Mouse (Mus musculus) urinary bladder, postnatal 25 days (tissue): ENCODE measurements around the gene Hist1h1c.
"Not testable (repeated sequence)": the region's sequence is repeated elsewhere in the genome, so short reads cannot be mapped to it uniquely, and the experiment has no call there.

Source experiments
- DNase-seq: peaks from one replicate; pipeline ENCODE4 v3.0.0; 2022; ENCODE audit warnings: low spot score

Gene Hist1h1c

DNA sequence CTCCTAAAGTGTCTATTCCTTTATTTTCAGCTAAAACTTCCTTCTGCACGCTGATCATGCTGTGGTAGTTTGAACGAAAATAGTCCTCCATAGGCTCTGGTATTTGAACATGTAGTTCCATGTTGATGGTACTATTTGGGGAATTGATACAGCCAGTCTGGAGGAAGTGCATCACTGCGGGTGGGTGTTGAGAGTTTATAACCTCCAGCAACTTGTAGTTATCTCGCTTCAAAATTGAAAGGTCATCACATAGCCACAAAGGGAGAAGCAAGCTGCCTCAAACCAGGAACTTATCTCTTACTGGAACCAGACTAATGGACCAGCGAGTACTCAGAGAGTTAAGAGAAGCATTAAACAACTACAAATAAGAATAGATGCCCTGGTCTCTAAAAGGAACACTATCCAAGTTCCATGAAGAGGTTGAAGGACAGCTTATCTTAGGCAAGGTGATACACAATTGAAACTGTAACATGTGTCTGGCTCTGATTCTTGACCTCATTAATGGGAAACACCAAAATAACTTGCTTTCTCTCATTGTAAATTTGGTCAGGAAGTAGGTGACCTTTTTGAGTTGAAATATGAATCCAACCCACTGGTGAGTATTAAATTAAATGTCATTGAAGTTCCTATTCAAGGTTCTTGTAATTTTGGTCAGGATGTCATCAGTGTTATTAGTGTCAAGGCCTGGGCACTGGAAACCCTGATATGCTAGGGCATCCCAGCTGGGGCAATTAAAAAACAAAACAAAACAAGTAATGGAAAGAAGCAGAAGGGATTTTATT is 22.2 kb upstream of the Hist1h1c start:
- no peak for DNase-seq

DNA sequence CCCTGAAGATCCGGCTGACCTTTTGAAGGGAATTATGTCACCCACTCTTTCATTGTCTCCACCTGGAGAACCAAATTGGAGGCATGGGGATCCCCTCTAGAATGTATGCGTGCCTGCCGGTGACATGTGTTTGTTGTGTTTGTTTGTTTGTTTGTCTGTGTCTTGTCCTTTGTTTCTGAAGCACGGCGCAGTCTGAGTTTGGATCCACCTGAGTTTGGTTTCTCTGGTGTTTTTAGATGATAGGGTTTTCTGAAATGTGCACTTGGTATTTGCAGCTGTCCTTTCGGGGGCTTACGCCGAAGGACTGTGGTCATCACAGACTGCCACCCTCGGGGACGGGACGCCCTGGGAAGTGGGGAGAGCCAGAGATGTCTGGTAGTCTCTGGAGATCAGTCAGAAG is 21.4 kb upstream of the Hist1h1c start:
- DNase-seq, result no peak

DNA sequence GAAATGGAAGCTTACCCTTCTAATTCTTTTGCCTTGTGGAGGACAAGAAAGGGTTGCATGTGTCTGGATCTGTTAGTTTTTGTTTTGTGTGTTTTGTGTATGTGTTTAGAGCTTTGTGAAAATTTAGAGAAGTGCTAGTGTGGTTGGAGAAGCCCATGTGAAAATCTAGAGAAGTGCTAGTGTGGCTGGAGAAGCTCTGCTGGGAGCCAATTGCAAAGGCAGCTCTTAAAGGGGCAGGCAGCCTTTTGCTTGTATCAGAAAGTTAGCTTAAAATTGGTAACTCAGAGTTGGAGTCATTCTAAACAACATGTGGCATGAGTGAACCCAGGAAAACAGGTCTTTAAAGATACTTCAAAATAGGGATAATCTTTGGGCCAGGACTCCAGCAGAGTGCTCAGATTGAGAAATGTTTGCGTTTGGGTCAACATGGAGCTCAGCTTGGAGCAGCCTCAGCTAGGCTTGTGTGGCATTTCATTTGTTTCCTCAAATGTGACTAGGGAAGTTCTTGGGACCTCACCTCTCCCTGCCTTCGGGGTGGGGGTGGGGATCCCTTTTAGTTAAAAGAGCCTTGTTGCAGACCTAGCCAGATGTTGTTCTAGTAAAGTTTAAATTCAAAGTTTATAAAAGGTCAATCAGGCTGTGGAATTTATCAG is 20.9 kb upstream of the Hist1h1c start:
- not testable (repeated sequence) for DNase-seq

DNA sequence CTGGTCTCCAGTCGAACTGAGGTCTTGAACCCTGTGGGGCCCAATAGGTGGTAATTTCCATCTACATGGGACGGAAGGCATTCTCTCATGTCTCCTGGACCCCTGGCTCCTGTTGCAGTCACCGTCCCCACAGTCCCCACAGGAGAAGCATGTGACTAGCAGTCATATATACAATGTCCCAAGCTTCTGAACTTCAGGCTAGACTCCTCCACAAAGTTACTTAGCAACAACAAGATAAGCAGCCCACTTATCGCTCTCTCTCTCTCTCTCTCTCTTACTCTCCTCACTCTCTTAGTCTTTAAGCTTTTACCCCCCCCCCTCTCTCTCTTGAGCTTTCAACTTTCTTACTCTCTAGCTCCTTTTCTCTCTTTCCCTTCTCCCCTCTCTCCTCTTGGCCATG is 14.4 kb upstream of the Hist1h1c start:
- no peak for DNase-seq

DNA sequence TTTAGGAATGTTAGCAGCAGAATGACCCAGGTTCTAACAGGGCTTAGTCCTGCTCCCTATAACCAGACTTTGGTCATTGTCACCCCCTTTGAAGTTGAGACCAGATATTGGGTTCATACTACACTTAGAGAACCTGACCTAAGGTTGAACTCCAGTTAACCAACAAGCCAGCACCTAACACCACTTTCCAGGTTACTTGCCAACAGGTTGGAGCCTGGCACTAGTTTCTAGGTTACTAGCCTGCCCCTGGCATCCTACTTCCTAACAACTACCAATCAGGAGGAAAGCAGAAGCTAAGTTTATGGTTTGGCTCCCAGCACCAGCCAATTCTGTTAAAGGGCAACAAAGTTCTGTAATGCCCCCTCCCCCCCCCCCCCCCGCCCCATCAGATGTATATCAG is 13.4 kb upstream of the Hist1h1c start:
- DNase-seq, result no peak

DNA sequence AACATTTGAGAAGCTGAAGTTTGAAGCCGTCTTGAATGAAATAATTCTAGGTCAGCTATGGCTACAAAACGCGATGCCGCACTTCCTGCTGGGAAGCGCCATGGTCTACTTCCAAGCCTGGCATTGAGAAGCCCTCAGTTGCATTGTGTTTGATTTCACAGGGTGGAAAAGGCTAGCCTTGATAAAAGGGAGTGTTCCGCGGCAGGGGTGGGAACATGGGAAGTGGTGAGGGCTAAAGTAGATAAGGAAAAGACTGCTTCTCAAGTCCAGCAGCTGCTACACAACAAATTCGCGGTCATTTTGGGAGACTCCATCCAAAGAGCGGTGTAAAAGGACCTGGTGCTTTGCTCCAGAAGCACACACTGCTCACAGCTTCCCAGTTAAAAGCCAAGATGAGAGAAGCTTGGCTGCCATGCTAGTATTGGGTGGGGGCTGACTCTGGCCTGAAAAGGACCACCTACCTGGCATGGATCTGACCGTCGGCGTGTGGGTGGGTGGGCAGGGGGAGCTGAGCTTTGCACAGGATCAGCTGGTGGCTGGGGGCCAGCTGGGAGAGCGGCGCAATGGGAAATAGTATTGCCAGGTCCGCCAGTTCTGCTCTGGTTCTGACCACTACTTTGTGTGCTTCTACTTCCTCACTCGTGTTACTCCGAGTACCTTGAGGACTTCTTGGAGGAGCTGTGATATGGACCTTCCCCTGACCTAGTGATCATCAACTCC is 10.0 kb upstream of the Hist1h1c start:
- DNase-seq, result no peak

DNA sequence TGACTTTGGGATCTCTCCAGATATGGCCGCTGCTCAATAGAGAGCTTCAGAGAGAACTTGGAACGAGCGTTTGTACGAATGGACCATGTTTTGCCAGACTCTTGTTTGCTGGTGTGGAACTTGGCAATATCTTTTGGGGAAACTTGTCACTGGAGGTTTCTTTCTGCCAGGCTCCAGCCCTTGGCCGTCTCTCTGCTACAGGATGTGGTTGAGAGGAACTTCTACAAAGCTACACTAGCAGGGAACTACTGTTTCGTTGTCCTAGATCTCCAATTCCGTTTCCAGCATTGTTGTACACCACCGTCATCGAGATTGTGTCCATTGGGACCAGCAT is 9.4 kb upstream of the Hist1h1c start:
- DNase-seq, result no peak

DNA sequence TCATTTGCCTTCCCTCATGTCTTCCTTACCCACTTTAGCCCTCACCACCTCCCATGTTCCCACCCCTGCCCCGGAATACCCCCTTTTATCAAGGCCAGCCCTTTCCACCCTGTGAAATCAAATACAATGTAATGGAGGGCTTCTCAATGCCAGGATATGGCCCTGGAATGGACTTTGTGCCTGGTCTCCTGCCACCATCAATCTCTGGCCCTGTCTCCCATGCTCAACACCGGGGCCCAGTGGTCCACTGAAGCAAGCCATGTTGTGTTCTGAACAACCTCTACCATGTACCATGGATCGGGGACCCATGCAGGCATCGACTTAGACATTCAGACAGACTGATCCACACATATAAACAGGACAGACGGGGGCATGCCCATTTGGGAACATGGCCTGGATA is 8.9 kb upstream of the Hist1h1c start:
- no peak for DNase-seq

- no peak for DNase-seq
Measured at GRCm38 (mm10) chr13:23730479-23730878, 8.1 kb upstream of the Hist1h1c start.

DNA sequence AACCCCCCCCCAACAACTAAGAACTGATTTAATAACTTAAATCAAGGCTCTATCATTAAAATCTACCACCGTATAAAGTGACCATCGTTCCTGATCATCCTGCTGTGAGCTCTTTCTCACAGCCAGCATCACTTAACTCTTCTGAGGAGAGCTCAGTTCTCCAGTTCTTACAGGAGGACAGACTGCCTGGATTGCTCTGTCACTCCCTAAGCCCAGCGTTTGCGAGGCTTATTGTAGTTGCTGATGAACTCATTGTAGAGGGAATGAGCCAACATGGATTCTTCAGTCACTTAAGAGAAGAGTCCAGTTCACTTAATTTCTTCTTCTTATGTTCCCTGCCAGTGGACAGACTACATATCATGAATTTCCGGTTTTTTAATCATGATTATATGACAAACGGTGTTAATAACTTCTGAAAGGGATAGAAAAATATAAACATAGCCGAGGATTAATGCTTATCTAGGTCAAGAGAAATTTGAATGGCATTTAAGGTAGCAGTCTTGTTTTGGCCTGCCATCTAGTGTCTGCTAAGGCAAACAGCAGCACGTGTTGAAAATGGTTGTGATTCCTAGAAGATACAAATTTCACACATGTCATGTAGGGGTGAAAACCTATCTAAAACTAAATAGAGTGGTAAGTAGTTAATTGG is 6.3 kb upstream of the Hist1h1c start:
- no peak for DNase-seq

DNA sequence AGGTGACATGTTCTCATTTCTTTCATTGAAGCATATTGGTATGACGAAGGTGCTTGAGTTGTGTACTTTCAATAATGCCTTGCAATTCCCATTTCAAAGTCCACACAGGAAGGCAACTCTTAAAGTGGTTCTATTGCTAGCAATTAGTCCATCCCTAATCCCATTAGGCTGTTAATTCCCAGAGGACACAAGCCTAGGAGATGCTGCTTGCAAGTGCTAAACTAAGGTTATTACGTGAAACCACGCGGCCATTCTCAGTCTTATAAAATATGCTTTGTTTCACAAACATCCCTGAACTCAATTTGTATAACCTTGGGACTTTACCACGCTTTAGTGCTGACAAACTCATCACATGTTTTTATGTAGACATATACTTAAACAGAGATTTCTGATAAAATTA is 1.5 kb upstream of the Hist1h1c start:
- DNase-seq, result no peak

GRCm38 (mm10) chr13:23738041-23738440 is 567 bp upstream of the Hist1h1c start:
- no peak for DNase-seq

DNA sequence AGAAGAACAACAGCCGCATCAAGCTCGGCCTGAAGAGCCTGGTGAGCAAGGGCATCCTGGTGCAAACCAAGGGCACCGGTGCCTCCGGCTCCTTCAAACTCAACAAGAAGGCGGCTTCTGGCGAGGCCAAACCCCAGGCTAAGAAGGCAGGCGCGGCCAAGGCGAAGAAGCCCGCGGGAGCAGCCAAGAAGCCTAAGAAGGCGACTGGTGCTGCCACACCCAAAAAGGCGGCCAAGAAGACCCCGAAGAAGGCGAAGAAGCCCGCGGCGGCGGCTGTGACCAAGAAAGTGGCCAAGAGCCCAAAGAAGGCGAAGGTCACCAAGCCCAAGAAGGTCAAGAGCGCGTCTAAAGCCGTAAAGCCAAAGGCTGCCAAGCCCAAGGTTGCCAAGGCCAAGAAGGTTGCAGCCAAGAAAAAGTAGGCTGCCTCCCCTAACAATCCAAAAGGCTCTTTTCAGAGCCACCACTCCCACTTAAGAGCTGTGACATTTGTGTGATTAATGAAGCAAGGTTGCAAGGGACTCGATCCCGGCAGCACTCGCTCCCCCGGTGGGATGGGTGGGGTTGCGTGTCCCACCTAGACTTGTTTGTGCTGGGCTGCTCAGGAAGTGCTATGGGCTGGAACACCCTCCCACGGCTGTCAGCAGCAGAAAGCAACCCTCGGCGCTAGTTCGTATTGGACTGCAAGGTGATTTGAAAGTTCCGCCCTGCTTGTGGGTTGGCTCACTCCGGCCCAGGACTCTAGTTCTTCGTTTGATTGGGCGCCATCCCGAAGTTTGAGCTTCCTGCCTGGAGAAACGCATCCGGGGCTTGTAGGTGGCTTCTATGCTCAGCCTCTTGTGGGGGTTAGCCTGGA is 687 bp downstream of the Hist1h1c start:
- peak; percentile 79 for DNase-seq

DNA sequence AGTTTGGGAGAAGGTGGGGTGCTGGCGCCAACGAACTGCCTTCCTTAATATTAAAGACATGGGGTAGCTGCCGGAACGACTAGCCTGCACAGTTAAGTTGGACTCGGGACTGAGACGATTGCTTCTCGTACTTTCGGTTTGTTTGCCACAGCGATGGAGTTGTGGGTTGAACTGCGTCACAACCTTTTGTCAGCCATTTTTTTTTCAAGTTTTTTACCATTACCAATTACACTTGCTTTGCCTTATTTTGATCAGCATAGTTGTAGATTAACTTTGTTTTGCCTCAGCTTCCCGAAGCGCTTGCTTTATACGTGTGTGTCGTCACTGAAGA is 1.3 kb downstream of the Hist1h1c start:
- no peak for DNase-seq

- DNase-seq, result no peak
Measured at GRCm38 (mm10) chr13:23740256-23740840, 1.7 kb downstream of the Hist1h1c start.

DNA sequence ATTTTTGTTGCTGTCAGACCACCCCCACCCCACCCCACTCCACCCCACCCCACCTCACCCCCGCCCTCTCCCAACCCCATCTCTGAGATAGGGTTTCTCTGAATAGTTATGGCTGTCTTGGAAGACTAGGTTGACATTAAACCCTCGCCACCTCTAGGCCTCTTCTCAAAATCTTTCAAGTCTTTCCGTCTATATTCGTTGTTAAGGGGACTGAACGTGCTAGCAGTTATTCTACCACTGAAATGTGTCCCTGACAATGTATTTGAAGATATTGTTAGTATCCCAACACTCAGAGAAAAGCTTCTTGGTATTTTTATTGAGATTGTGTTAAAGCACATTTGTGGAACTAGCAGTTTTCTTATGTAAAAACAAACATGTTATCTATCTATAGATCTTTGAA is 2.3 kb downstream of the Hist1h1c start:
- no peak for DNase-seq

DNA sequence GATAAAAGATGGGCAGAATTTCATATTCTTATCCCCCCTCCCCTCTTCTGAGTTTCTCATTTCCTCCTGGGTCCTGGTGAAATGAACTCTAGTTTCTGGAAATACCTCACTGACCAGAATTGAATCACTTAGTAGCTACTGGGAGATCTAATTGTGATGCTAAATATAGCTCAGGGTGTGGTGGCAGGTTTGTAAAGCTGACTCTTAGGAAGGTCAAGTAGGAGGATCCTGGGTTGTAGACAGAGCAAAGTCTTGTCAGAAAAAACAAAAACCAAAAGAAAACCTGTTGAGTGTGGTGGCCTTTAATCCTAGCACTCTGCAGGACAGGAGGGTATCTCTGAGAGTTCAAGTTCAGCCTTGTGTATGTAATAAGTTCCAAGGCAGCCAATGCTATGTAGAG is 3.4 kb downstream of the Hist1h1c start:
- DNase-seq, result no peak

- DNase-seq, result no peak
Measured at GRCm38 (mm10) chr13:23743215-23743614, 4.6 kb downstream of the Hist1h1c start.

GRCm38 (mm10) chr13:23743963-23744362 is 5.4 kb downstream of the Hist1h1c start:
- no peak for DNase-seq

DNA sequence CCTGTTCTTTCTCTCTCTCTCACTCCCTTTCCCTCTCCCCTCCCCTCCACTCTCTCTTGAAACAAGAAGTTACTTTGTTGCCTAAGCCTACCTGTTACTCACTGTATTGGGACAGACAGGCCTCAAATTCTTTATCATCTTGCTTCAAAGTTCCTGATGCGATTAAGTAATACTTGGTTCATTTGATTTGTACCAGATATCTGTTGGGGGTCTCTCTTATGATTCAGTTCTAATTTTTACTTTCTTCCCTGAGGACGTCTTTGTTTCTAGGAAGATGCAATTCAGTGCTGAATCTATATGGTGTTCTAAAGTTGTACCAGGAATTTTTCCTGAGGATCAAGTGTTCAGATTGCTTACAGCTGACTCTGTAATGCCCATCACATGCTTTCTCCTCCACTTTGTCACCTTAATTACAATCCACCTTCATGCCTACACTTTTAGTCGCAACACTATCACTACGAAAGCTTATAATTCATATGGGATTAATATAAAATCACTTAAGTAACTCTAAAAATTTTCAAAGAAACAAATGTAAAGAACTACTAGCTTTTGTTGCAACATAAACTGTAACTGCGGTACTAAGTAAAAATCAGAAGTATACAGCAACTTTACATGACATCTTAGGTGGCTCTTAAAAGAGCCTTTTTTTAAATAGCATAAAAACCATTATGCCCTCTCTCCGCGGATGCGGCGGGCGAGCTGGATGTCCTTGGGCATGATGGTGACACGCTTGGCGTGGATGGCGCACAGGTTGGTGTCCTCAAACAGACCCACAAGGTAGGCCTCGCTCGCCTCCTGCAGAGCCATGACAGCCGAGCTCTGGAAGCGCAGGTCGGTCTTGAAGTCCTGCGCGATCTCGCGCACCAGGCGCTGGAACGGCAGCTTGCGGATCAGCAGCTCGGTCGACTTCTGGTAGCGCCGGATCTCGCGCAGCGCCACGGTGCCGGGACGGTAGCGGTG is 6.1 kb downstream of the Hist1h1c start:
- no peak for DNase-seq
